Mouse (Mus musculus): ENCODE results near the gene Tenm2. TPM values are rescaled to one million over a fixed set of nuclear protein-coding genes. Genes with fewer than 3 reads are reported as not detected.

The Tenm2 gene
- polyA plus RNA-seq, 1 experiment from 2014 or later: 0.95 TPM

- no peak for ATAC-seq (ENCODE audit: low FRiP score, low TSS enrichment)
- Histone ChIP-seq H3K9me3 (ENCODE audit: control insufficient read depth, low read length) (no peaks in the 10 kb centered on the region), H3K36me3 (ENCODE audit: control insufficient read depth, insufficient read depth, low read length) (no peaks in the 10 kb centered on the region), H3K4me2 (replicated peaks; ENCODE audit: low read depth, low read length) (no peak overlapping the region), H3K27ac (ENCODE audit: low read depth, low read length) (no peak overlapping the region), H3K9ac (ENCODE audit: low read depth, low read length) (no peak overlapping the region), H3K4me3 (ENCODE audit: low read length) (no peak overlapping the region), H3K27me3 (ENCODE audit: control insufficient read depth, insufficient read depth, low read length) (no peaks in the 10 kb centered on the region), H3K4me1 (ENCODE audit: control insufficient read depth, insufficient read depth, low read length) (no peaks in the 10 kb centered on the region)
- WGBS: 50% methylated on average over 11 of the region's 11 CpGs
Measured at GRCm38 (mm10) chr11:36831511-36831910, 404.3 kb downstream of the Tenm2 start.

GRCm38 (mm10) chr11:36824666-36825065, 411.1 kb downstream of the Tenm2 start:
- WGBS: 53% methylated on average over 7 of the region's 7 CpGs
- ATAC-seq (ENCODE audit: low FRiP score, low TSS enrichment): no peak
- Histone ChIP-seq H3K4me1 (ENCODE audit: control insufficient read depth, insufficient read depth, low read length) (no peaks in the 10 kb centered on the region), H3K4me2 (replicated peaks; ENCODE audit: low read depth, low read length) (no peak overlapping the region), H3K4me3 (ENCODE audit: low read length) (no peak overlapping the region), H3K36me3 (ENCODE audit: control insufficient read depth, insufficient read depth, low read length) (no peaks in the 10 kb centered on the region), H3K9ac (ENCODE audit: low read depth, low read length) (no peak overlapping the region), H3K9me3 (ENCODE audit: control insufficient read depth, low read length) (no peaks in the 10 kb centered on the region), H3K27me3 (ENCODE audit: control insufficient read depth, insufficient read depth, low read length) (no peaks in the 10 kb centered on the region), H3K27ac (ENCODE audit: low read depth, low read length) (no peak overlapping the region)

- 70% methylated on average over 1 of the region's 1 CpGs for WGBS
- H3K27me3 ChIP-seq (ENCODE audit: control insufficient read depth, insufficient read depth, low read length): no peaks in the 10 kb centered on the region
- no peak overlapping the region for H3K9ac ChIP-seq (ENCODE audit: low read depth, low read length)
- no peaks in the 10 kb centered on the region for H3K36me3 ChIP-seq (ENCODE audit: control insufficient read depth, insufficient read depth, low read length)
- H3K4me3 ChIP-seq (ENCODE audit: low read length): no peak overlapping the region
- no peak for ATAC-seq (ENCODE audit: low FRiP score, low TSS enrichment)
- no peak overlapping the region for H3K27ac ChIP-seq (ENCODE audit: low read depth, low read length)
- H3K4me2 ChIP-seq (replicated peaks; ENCODE audit: low read depth, low read length): no peak overlapping the region
- H3K4me1 ChIP-seq (ENCODE audit: control insufficient read depth, insufficient read depth, low read length): no peaks in the 10 kb centered on the region
- H3K9me3 ChIP-seq (ENCODE audit: control insufficient read depth, low read length): no peaks in the 10 kb centered on the region
Measured at GRCm38 (mm10) chr11:36804615-36805014, 431.1 kb downstream of the Tenm2 start.

- Histone ChIP-seq H3K27ac (ENCODE audit: low read depth, low read length) (no peak overlapping the region), H3K4me3 (ENCODE audit: low read length) (no peak overlapping the region), H3K36me3 (ENCODE audit: control insufficient read depth, insufficient read depth, low read length) (no peaks in the 10 kb centered on the region), H3K4me2 (replicated peaks; ENCODE audit: low read depth, low read length) (0 out of 2 replicates have a peak overlapping the region, but pooled peaks have one; percentile 1), H3K9me3 (ENCODE audit: control insufficient read depth, low read length) (no peaks in the 10 kb centered on the region), H3K27me3 (ENCODE audit: control insufficient read depth, insufficient read depth, low read length) (no peaks in the 10 kb centered on the region), H3K9ac (ENCODE audit: low read depth, low read length) (no peak overlapping the region), H3K4me1 (ENCODE audit: control insufficient read depth, insufficient read depth, low read length) (no peaks in the 10 kb centered on the region)
- ATAC-seq (ENCODE audit: low FRiP score, low TSS enrichment): no peak
- 39% methylated on average over 8 of the region's 8 CpGs for WGBS
Measured at GRCm38 (mm10) chr11:36802208-36802631, 433.5 kb downstream of the Tenm2 start.

GRCm38 (mm10) chr11:36801683-36802082, 434.1 kb downstream of the Tenm2 start:
- ATAC-seq (ENCODE audit: low FRiP score, low TSS enrichment): no peak
- H3K27me3 ChIP-seq (ENCODE audit: control insufficient read depth, insufficient read depth, low read length): no peaks in the 10 kb centered on the region
- no peaks in the 10 kb centered on the region for H3K36me3 ChIP-seq (ENCODE audit: control insufficient read depth, insufficient read depth, low read length)
- no peak overlapping the region for H3K4me3 ChIP-seq (ENCODE audit: low read length)
- 88% methylated on average over 4 of the region's 4 CpGs for WGBS
- H3K9ac ChIP-seq (ENCODE audit: low read depth, low read length): no peak overlapping the region
- no peak overlapping the region for H3K27ac ChIP-seq (ENCODE audit: low read depth, low read length)
- no peaks in the 10 kb centered on the region for H3K4me1 ChIP-seq (ENCODE audit: control insufficient read depth, insufficient read depth, low read length)
- no peak overlapping the region for H3K4me2 ChIP-seq (replicated peaks; ENCODE audit: low read depth, low read length)
- H3K9me3 ChIP-seq (ENCODE audit: control insufficient read depth, low read length): no peaks in the 10 kb centered on the region

GRCm38 (mm10) chr11:36799409-36799808, 436.4 kb downstream of the Tenm2 start:
- Histone ChIP-seq H3K4me2 (replicated peaks; ENCODE audit: low read depth, low read length) (no peak overlapping the region), H3K27ac (ENCODE audit: low read depth, low read length) (no peak overlapping the region), H3K4me1 (ENCODE audit: control insufficient read depth, insufficient read depth, low read length) (no peaks in the 10 kb centered on the region), H3K36me3 (ENCODE audit: control insufficient read depth, insufficient read depth, low read length) (no peaks in the 10 kb centered on the region), H3K27me3 (ENCODE audit: control insufficient read depth, insufficient read depth, low read length) (no peaks in the 10 kb centered on the region), H3K4me3 (ENCODE audit: low read length) (no peak overlapping the region), H3K9me3 (ENCODE audit: control insufficient read depth, low read length) (no peaks in the 10 kb centered on the region), H3K9ac (ENCODE audit: low read depth, low read length) (no peak overlapping the region)
- ATAC-seq (ENCODE audit: low FRiP score, low TSS enrichment): no peak
- 58% methylated on average over 8 of the region's 8 CpGs for WGBS

GRCm38 (mm10) chr11:36758009-36758408, 477.8 kb downstream of the Tenm2 start:
- H3K4me3 ChIP-seq (ENCODE audit: low read length): no peak overlapping the region
- no peaks in the 10 kb centered on the region for H3K9me3 ChIP-seq (ENCODE audit: control insufficient read depth, low read length)
- H3K4me1 ChIP-seq (ENCODE audit: control insufficient read depth, insufficient read depth, low read length): no peaks in the 10 kb centered on the region
- no peaks in the 10 kb centered on the region for H3K27me3 ChIP-seq (ENCODE audit: control insufficient read depth, insufficient read depth, low read length)
- H3K36me3 ChIP-seq (ENCODE audit: control insufficient read depth, insufficient read depth, low read length): no peaks in the 10 kb centered on the region
- 85% methylated on average over 3 of the region's 3 CpGs for WGBS
- ATAC-seq (ENCODE audit: low FRiP score, low TSS enrichment): no peak
- no peak overlapping the region for H3K27ac ChIP-seq (ENCODE audit: low read depth, low read length)
- no peak overlapping the region for H3K9ac ChIP-seq (ENCODE audit: low read depth, low read length)
- no peak overlapping the region for H3K4me2 ChIP-seq (replicated peaks; ENCODE audit: low read depth, low read length)

GRCm38 (mm10) chr11:36746286-36746685, 489.5 kb downstream of the Tenm2 start:
- no peaks in the 10 kb centered on the region for H3K27me3 ChIP-seq (ENCODE audit: control insufficient read depth, insufficient read depth, low read length)
- no peak overlapping the region for H3K4me3 ChIP-seq (ENCODE audit: low read length)
- H3K4me2 ChIP-seq (replicated peaks; ENCODE audit: low read depth, low read length): no peak overlapping the region
- H3K36me3 ChIP-seq (ENCODE audit: control insufficient read depth, insufficient read depth, low read length): no peaks in the 10 kb centered on the region
- WGBS: 87% methylated on average over 4 of the region's 4 CpGs
- H3K9me3 ChIP-seq (ENCODE audit: control insufficient read depth, low read length): no peaks in the 10 kb centered on the region
- H3K27ac ChIP-seq (ENCODE audit: low read depth, low read length): no peak overlapping the region
- ATAC-seq (ENCODE audit: low FRiP score, low TSS enrichment): no peak
- no peaks in the 10 kb centered on the region for H3K4me1 ChIP-seq (ENCODE audit: control insufficient read depth, insufficient read depth, low read length)
- no peak overlapping the region for H3K9ac ChIP-seq (ENCODE audit: low read depth, low read length)

GRCm38 (mm10) chr11:36727800-36728199, 508.0 kb downstream of the Tenm2 start:
- Histone ChIP-seq H3K4me2 (replicated peaks; ENCODE audit: low read depth, low read length) (no peak overlapping the region), H3K4me3 (ENCODE audit: low read length) (no peak overlapping the region), H3K27ac (ENCODE audit: low read depth, low read length) (no peak overlapping the region), H3K36me3 (ENCODE audit: control insufficient read depth, insufficient read depth, low read length) (no peaks in the 10 kb centered on the region), H3K4me1 (ENCODE audit: control insufficient read depth, insufficient read depth, low read length) (no peaks in the 10 kb centered on the region), H3K9ac (ENCODE audit: low read depth, low read length) (no peak overlapping the region), H3K9me3 (ENCODE audit: control insufficient read depth, low read length) (no peaks in the 10 kb centered on the region), H3K27me3 (ENCODE audit: control insufficient read depth, insufficient read depth, low read length) (no peaks in the 10 kb centered on the region)
- 77% methylated on average over 3 of the region's 3 CpGs for WGBS
- no peak for ATAC-seq (ENCODE audit: low FRiP score, low TSS enrichment)
